Mouse (Mus musculus) layer of hippocampus, postnatal 36 days (tissue): ENCODE measurements around the gene Cript. TPM values are rescaled to one million over a fixed set of nuclear protein-coding genes. Genes with fewer than 3 reads are reported as not detected.
"Not testable (repeated sequence)": the region's sequence is repeated elsewhere in the genome, so short reads cannot be mapped to it uniquely, and the experiment has no call there.

Source experiments
- DNase-seq, 2 experiments: peaks; one replicate each; pipeline ENCODE4 v3.0.0; 2022
- total RNA-seq, 2 experiments: library from RNA; stranded (reverse); gene quantifications; 2 replicates each; pipeline ENCODE4 v1.2.3; 2021

Cript gene
- total RNA-seq, 2 experiments from 2014 or later: 57.3 to 62.1 TPM

DNA sequence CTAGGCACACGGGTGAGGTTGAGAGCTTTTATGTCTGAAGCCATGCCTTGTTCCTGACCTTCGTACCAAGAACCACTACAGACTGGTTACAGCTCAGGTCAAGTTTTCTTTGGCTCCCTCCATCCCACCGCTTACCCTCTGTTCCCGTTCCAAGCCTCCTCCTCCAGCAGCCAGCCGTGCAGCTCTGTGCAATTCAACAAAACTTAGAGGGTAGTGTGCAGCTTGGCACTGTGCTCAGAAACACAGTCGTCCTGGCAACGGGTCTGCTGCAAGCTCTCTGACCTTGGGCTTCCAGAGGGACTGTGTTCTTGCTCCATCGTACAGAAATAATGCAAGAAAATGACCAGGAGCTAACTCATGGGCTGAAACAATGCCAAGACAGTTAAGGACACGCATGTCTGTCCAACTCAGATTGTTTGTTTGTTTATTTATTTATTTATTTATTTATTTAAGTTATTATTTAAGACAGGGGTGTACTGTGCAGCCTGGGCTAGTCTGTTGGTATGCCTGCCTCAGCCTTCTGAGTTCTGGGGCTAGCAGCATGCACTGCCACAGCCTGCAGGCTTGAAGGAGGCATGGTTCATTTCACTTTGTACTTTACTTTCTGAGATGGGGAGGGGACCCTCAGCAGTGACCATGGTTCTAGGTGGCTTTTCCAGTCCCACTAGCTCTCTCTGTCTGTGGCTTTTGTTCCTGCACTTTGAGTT lies 25.3 kb downstream of the Cript start:
- DNase-seq: peak; percentile 33 to 46

DNA sequence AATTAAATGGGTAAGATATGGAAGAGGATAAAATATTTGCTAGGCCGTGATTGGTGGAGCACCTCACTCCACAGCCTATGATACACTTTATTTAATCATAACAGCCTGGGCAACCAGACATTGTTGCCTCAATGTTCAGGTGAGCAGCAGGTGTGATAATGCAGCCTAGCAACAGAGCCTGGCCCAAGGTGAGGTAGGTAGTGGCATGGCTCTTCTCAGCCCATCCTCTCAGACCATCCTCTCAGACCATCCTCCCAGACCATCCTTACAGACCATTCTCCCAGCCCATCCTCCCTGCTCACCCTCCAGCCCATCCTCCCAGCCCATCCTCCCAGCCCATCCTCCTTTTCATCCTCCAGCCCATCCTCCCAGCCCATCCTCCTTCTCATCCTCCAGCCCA lies 26.3 kb downstream of the Cript start:
- DNase-seq: no peak

DNA sequence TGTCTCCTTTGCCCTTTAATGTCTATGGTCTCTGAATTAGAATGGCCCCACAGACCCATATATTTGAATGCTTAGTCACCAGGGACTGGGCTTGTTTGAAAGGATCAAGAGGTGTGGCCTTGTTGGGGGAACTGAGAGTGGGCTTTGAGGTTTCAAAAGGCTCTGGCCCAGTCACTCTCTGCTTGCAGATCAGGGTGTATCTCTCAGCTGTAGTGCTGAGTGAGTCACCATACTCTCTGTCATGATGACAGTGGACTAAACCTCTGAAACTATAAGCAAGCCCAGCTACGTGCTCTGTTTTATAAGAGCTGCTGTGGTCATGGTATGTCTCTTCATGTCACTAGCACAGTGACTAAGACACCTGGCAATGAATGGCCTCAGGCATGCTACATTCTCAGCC lies 27.1 kb downstream of the Cript start:
- no peak for DNase-seq

DNA sequence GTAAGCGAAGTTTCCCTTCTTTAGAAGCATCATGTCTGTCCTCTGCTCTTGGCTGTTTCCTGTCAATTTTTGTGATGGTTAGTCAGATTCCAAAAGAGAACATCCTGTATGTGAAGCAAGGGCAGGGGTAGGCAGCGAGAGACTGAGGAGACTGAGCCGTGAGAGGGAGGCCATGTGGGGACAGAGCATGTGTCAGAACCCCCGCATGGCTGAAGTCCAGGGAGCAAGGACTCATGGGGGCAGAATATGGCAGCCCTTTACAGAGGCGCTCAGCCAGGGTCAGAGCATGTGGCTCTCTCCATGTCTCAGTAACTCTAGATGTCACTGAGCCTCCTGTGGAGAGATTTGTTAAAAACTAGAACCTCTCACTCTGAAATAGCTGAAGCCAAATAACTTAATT lies 28.6 kb downstream of the Cript start:
- DNase-seq: no peak

DNA sequence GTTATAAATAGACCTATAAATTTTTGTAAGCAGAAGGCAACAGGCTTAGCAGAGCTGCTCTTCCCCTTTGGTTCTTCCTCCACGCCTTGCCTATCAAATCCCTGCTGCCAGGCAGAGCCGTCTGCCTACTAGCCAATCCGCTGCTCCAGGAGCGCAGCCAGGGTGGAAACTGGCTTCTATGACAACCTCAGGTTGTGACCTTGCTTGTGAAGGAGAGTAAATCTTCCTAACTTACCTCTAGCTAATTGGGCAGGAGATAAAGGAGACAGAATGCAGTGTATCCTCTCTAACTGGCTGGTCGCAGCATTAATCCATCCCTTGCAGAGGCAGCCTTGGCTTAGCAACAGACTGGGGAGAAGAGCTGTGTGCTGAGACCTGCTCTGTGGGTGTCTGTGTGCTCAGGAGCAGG lies 29.7 kb downstream of the Cript start:
- peak; percentile 59 to 61 for DNase-seq

DNA sequence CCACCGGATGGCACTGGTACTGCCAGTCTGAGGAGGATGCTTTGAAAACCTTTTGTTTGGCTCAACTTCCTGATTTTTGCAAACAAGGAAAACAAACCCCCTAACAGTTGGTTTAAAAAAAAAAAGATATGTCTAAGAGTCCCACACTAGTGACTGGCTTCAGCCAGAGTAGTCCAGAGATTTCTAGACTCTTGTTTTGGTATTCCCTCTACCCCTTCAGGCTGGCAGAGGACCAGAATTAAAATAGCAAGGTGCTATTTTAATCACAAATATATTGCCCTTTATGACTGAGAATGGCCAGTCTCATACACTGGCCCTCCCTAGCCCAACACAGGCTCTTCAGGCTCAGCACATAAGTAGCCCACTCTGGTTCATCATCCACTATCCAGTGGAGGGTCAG lies 30.3 kb downstream of the Cript start:
- DNase-seq: no peak

DNA sequence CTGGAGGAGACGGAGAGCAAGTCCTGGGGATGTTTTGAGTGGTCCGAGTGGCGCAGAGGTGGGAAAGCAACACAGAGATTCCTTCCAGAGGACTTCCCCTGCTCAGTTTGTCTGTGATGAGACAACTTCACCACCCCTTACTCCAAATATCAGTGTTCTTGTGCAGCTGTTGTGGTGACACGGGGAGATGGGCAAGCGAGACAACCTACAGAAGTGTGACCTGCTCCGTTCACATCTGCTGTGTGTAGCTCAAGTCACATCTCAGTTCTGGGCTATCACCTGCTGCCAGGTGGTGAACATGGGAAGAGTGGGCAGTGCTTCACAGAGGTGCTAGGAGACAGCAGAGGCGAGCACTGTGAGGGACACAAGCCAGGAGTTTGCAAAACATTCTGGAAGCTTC lies 31.4 kb downstream of the Cript start:
- DNase-seq: no peak

DNA sequence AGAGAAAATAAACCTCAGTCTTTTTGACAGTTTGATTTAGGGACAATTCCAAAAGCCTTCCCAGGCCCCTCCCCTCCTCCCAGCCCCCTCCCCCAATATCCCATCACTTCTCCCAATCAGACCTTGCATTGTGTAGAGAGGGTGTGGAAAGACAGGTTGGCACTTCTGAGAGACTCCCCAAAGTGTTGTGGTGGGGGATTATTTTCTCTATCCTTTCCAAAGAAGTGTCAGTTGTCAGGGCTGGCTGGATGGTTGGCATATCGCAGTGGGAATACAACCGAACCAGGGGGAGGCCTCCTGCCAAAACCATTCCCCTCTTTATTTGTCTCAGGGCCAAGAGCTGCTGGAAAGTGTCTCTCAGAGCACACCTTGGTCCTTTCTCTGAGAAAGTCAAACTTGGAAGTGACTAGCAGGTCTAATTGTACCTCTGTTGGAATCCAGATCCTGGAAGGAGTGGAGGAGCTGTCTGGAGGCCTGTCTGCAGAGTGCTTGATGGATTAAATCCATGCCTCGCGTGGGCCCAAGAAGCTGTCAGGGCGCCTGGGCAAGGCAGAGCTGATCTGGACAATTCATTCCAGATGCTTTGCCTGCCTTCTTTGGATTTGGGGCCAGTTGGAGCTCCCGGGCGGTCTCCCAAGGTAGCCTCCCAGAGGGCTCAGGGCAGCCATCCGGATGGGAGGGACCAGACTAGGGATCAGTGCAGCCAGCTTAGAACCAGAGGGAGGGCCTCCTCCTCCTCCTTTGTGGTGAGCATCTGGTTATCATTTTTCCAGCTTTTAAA lies 32.3 kb downstream of the Cript start:
- no peak for DNase-seq

DNA sequence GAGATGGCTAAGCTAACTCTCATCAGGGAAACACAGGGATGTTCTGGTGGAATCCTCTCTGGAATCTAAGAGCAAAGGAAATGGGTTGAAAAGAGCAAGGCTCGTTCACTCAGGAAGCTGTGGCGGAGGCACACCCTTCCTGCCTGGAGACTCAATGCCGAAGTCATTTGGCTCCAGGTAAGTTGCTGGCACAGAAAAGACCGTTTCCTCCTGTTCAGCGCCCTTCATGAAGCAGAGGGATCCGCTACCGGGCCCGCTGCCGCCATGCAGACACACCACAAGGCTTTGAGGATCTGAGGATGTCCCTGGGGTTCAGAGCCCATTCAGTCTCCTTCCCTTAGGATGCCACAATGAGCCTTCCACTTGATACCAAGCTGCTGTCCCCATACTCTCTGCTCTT lies 37.3 kb downstream of the Cript start:
- DNase-seq: no peak

DNA sequence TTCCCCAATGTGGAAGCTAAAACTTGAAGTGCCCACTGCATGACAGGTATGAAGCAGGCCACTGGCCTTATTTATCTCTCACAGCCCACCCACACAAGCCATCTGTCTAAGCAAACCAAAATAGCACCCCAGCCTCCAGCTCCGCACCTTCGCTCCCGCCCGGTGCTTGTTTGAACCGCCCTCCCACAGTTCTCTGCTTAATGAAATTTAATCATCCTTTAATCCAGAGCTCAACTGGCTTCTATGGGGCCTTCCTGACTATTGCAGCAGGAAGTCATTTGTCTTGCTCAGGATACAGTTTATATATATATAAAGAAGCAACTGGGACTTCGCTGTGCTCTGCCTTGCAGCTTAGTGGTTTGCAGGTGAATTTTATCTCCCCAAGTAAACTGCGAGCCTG lies 38.1 kb downstream of the Cript start:
- no peak for DNase-seq

DNA sequence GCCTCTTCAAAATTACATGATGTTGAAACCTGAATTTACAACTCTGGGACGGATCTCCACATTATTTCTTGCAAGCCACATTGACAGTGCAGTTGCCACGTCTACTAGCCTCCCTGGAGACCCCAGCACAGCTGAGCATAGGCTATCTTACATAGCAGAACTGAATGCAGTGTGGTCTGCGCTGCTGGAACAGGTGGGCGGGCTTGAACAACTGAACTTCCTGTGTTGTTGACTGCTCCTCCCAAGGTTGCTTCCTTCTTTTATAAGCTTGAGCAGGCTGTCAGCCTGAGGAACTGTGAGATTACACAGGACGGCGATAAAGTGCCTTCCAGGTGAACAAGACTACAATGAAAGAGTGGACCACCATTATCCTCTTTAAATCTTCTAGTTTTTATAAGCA lies 38.6 kb downstream of the Cript start:
- no peak for DNase-seq

DNA sequence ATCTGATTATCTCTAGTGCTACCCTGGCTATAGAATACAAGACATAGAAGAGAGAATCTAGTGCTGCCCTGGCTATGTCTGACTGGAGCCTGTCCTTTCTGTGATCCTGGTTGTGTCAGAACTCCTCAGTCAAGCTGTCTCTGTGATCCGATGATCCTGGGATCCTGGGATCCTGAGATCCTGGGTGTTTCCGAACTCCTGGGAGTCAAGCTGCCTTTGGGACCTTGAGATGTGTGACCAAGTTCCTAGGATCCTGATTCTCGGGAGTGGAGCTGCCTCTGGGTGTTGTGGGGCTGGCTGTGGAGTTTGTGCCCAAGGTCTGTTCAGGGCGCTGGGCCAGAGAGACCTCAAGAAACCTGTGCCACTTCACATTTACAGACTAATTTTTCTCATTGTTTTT lies 43.6 kb downstream of the Cript start:
- DNase-seq: no peak

DNA sequence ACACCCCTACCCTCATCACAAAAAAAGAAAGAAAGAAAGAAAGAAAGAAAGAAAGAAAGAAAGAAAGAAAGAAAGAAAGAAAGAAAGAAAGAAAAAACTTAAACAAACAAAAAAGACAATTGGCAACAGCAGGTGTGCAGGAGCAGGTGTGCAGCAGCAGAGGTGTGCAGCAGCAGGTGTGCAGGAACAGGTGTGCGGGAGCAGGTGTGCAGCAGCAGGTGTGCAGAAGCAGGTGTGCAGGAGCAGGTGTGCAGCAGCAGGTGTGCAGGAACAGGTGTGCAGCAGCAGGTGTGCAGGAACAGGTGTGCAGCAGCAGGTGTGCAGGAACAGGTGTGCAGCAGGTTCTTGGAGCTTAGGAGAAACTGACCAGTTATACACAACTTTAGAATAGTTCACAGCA lies 46.8 kb downstream of the Cript start:
- DNase-seq: not testable (repeated sequence)

DNA sequence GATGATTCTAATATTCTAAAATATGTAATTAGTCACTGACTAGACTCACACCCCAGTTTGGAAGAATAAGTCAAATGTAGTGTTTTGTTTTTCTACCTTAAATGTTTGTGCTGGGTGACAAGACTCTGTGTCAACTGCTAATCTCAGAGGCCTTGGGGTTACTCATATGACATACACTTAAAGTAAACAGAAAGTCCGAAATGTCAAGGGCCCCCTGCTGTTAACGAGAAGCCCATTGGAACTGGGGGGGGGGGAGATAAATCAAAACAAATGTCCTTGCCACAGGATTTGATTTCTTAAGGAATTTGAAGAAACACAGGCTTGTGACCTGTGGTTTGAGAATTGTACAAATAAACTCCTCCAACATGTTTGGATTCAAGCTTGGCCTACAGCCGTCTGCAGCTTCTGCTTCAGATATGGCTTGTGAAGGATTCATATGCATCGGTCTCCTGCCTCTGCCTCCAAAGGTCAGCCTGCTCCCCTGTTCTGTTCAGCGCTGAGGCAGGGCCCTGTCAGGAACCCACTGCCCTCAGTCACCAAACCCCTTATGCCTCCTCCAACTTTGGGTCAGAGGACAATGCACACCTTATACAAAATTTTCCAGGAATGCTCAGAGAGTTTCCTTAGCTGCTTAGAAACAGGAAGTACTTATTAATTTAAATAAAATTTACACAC lies 47.6 kb downstream of the Cript start:
- DNase-seq: no peak

DNA sequence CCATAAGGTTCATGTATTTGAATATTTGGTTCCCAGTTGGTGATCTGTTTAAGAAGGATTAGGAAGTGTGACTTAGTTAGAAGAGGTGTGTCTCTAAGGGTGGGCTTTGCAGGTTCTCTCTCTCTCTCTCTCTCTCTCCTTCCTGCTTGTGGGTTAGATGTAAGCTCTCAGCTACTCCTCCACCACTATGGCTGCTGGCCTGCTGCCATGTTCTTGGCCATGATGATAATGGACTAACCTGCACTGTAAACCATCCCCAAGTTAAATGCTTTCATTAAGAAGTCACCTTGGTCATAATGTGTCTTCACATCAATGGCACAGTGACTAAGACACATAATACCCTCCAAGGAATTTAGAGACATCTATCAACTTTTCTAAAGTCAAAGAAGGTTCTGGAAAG lies 48.1 kb downstream of the Cript start:
- no peak for DNase-seq

DNA sequence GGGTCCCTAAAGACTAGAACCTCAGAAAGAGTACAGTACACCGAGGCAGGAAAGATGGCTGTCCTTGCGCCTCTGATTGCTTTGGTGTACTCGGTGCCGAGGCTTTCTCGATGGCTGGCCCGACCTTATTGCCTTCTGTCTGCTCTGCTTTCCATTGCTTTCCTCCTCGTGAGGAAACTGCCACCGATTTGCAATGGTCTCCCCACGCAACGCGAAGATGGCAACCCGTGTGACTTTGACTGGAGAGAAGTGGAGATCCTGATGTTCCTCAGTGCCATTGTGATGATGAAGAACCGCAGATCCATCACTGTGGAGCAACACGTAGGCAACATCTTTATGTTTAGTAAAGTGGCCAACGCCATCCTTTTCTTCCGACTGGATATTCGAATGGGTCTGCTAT lies 52.9 kb downstream of the Cript start:
- DNase-seq: not testable (repeated sequence)

DNA sequence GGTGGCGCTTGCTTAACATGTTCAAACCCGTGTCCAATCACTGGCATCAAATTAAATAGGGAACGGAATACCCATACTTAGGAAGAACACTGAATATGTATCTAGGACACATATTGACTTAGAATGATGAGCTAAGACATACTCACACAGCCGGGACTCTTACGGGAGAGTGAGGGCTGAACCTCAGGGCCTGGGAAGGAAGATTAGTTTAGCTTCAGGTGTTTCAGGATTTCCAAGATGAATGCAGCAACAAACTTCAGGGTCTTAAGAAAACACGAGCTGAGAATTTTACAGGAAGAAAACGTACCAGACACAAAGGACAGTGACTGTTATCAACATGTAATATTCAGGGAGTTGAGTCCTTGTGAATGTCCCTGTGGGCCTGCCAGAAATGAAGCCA lies 55.4 kb downstream of the Cript start:
- no peak for DNase-seq

DNA sequence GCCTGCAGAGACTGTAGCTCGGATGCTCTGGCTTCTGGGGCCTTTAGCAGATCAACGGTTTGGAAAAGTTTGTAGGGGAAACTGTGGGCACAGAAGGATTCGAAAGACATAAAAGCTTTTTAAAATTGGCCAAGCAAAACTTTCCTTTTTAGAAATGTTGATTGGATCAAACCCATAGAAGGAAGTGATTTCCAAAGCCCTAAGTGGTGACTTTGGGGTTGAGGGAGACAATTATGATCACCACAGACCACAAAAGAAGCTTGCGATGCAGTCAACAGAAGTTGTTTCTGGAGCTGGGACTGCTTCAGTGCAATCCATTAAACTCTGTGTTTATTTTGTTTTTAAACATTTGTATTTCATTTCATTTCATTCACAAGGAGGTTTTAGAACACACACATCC lies 57.2 kb downstream of the Cript start:
- no peak for DNase-seq

DNA sequence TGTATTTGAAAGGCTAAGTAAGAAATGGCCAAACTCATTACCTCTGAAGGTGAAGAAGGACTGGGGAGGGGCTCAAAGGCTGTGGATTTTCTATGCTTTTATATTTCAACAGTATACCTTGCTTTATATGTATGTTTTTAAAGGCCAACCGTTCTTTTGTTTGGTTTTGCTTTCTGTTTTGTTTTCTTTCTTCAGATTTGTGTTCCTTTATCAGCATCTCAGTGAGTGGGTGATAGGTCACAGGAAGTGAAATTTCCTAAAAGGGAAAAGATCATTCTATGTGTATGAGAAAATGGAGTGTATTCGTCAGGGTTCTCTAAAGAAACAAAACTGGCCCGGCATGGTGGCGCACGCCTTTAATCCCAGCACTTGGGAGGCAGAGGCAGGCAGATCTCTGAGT lies 58.3 kb downstream of the Cript start:
- DNase-seq: no peak
